Mouse (Mus musculus): ENCODE results near the gene Hsd17b12. TPM values are rescaled to one million over a fixed set of nuclear protein-coding genes. Genes with fewer than 3 reads are reported as not detected.

Gene Hsd17b12
- total and polyA plus RNA-seq, 3 experiments, result 70.7 to 117 (median 114) TPM

DNA sequence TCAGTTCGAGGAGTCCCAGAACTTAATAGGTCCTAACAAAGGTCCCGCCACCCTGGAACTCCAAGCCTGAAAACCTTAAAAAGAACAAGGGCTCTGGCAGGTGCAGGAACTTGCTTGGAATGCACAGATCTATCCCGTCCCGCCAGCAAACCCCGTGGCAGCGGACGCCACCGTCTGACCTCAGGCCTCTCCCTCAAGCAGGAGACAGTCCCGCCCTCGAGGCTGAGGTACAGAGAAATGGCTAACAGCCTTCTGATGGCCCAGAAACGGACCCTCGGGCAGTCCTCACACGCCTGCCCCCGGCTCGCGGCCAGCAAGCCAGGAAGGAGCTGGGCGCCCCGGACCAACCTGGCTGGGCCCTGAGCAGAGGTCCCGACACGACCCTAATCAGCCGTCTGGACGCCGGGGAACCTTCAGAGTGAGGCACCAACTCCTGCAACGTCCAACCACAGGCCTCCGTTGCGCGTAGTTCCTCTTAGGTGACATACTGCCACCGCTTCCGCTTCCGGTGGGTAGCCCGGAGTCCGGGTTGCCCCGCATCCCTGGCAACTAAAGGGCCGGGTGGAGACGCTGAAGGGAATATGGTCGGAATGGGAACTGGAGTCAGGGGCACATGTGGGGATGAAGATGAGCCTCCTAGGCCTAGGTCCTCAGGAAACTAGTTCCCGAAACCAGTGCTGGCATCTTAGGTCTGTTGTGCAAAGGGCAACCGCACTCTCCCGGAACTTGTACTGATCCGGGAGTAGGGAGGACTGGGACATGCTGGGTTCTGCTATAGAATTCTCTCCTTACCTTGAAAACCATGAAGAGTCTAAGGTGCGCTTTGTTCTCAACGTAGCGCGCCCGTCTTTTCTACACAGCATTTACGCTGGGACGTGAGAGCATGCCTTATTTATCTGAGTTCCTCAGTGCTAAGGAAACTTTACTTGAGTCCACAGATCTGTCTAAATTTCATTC, 147.2 kb downstream of the Hsd17b12 start, which contains the start of gene Alkbh3 (continued):
- TF ChIP-seq JUN (IDR thresholded peaks at IDR 0.05; ENCODE audit: insufficient read depth, low read depth, low read length) (no peak), ZNF384 (IDR thresholded peaks at IDR 0.05; ENCODE audit: low read depth, low read length) (no peak), CHD2 (IDR thresholded peaks at IDR 0.05; ENCODE audit: low read length) (peak; percentile 56), NRF1 (IDR thresholded peaks at IDR 0.05; ENCODE audit: low read depth, low read length) (no peak; the same call in 1 of the 2 replicates), TCF12 (IDR thresholded peaks at IDR 0.05; ENCODE audit: low read depth, low read length) (peak; percentile 92), TBP (conservative IDR thresholded peaks at IDR 0.05; ENCODE audit: low read depth, low read length) (peak; percentile 81), SMC3 (IDR thresholded peaks at IDR 0.05; ENCODE audit: low read depth, low read length) (no peak), MAZ (IDR thresholded peaks at IDR 0.05; ENCODE audit: low read depth, low read length) (no peak), MXI1 (IDR thresholded peaks at IDR 0.05; ENCODE audit: low read depth, low read length) (peak; percentile 55; the same call in 1 of the 2 replicates), ELF1 (IDR thresholded peaks at IDR 0.05; ENCODE audit: low read depth, low read length) (peak; percentile 94), ZC3H11A (IDR thresholded peaks at IDR 0.05; ENCODE audit: low read depth, low read length) (no peak), MEF2A (IDR thresholded peaks at IDR 0.05; ENCODE audit: borderline replicate concordance, low read depth, low read length) (peak; percentile 75), IRF4 (IDR thresholded peaks at IDR 0.05; ENCODE audit: low read depth, low read length) (peak; percentile 55; the same call in 1 of the 2 replicates), GABPA (IDR thresholded peaks at IDR 0.05; ENCODE audit: insufficient replicate concordance, low read depth, low read length) (peak; percentile 11; the same call in 1 of the 2 replicates)

DNA sequence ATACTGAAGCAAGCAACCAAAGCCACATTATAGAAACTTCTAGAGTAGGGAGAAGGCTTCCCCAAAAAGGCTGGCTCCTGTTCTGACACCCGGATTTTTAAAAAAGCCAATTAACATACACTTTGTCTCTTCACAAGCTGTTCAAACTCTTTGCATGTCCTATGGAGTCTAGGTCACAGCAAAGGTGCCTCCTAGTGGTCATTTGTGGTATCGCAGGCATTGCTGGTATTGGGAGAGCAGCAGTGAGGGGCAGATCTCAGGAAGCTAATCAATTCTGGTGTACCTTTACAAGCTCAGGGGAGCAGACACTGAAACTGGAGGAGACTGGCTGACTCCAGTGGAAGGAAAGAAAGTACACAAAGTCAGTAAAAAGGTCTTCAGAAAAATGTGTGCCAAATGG, 155.4 kb downstream of the Hsd17b12 start:
- no peaks in the 10 kb centered on the region for H3K9me3 ChIP-seq (replicated peaks; ENCODE audit: low read length)
- H3K27me3 ChIP-seq (replicated peaks), result no peaks in the 10 kb centered on the region
- TF ChIP-seq RAD21 (IDR thresholded peaks at IDR 0.05; ENCODE audit: low read depth, low read length) (peak; percentile 74), CTCF (conservative IDR thresholded peaks at IDR 0.05 in 1 of 2, IDR thresholded peaks at IDR 0.05 in 1 of 2; ENCODE audit: low read depth in 2 of 2, low read length in 2 of 2) (peak; percentile 90 to 97), EP300 (IDR thresholded peaks at IDR 0.05; ENCODE audit: low read length) (no peak), MAZ (IDR thresholded peaks at IDR 0.05; ENCODE audit: low read depth, low read length) (no peak), SMC3 (IDR thresholded peaks at IDR 0.05; ENCODE audit: low read depth, low read length) (peak; percentile 88), CHD2 (IDR thresholded peaks at IDR 0.05; ENCODE audit: low read length) (no peak)
- no peaks in the 10 kb centered on the region for H3K4me1 ChIP-seq (ENCODE audit: control insufficient read depth in 1 of 2, insufficient read depth in 2 of 2)
- in situ Hi-C loops (cut with MboI; ENCODE audit: low pct_ligation_motif_present, low pct_unique_long_range_greater_than_20kb, low sequenced_read_pairs) (no loop called here), dilution Hi-C loops (cut with MboI; ENCODE audit: extremely low pct_ligation_motif_present, extremely low pct_unique_long_range_greater_than_20kb, low sequenced_read_pairs) (no loop called here)
- H3K36me3 ChIP-seq (replicated peaks in 1 of 2; ENCODE audit: control insufficient read depth in 1 of 2, insufficient read depth in 1 of 2, low read length in 1 of 2), result peaks cover 68 to 94% of the 10 kb centered on the region in 2 experiments
- DNase-seq (ENCODE audit: extremely low read depth), result peak; percentile 83
- H3K27ac ChIP-seq (ENCODE audit: insufficient read depth, low read depth), result no peak overlapping the region
- no peaks in the 10 kb centered on the region for H3K79me2 ChIP-seq (replicated peaks; ENCODE audit: control insufficient read depth, extremely low read depth, insufficient read depth, poor library complexity, severe bottlenecking)
- H3K4me2 ChIP-seq (ENCODE audit: insufficient read depth, low read depth, poor library complexity, severe bottlenecking), result no peak overlapping the region
- H3K4me3 ChIP-seq (replicated peaks in 1 of 3; ENCODE audit: low read depth in 2 of 3, low read length in 2 of 3, poor library complexity in 1 of 3), result no peak overlapping the region
- H3K9ac ChIP-seq (ENCODE audit: insufficient read depth, low read depth), result no peak overlapping the region

Data from CH12.LX (cell line).